Mouse (Mus musculus) gastrocnemius, postnatal 10 days (tissue): ENCODE results near the gene Slc27a4. TPM values are rescaled to one million over a fixed set of nuclear protein-coding genes. Genes with fewer than 3 reads are reported as not detected.
"Not testable (repeated sequence)": the region's sequence is repeated elsewhere in the genome, so short reads cannot be mapped to it uniquely, and the experiment has no call there.

Experiments
- DNase-seq: peaks from one replicate; pipeline ENCODE4 v3.0.0; 2021; ENCODE audit warnings: mixed read lengths
- long read RNA-seq, 2 experiments: library from polyadenylated mRNA; stranded (forward); transcript quantifications; one replicate each; pipeline ENCODE4 v2.0.0; 2021
- total RNA-seq, 2 experiments: library from RNA; stranded (reverse); gene quantifications; 2 replicates each; pipeline ENCODE4 v1.2.3; 2021

The Slc27a4 gene
- total RNA-seq = 10 to 100 TPM; 10.6 to 11.2 TPM
- long read RNA-seq, experiment 1, full-length matches to known transcripts = 14 of 18 reads
- long read RNA-seq, experiment 1, partial matches to known transcripts = 3 of 18 reads
- long read RNA-seq, experiment 1, other reads (novel, unspliced or antisense) = 1 of 18 reads
- long read RNA-seq, experiment 2, full-length matches to known transcripts = 18 of 20 reads
- long read RNA-seq, experiment 2, partial matches to known transcripts = 1 of 20 reads
- long read RNA-seq, experiment 2, other reads (novel, unspliced or antisense) = 1 of 20 reads

DNA sequence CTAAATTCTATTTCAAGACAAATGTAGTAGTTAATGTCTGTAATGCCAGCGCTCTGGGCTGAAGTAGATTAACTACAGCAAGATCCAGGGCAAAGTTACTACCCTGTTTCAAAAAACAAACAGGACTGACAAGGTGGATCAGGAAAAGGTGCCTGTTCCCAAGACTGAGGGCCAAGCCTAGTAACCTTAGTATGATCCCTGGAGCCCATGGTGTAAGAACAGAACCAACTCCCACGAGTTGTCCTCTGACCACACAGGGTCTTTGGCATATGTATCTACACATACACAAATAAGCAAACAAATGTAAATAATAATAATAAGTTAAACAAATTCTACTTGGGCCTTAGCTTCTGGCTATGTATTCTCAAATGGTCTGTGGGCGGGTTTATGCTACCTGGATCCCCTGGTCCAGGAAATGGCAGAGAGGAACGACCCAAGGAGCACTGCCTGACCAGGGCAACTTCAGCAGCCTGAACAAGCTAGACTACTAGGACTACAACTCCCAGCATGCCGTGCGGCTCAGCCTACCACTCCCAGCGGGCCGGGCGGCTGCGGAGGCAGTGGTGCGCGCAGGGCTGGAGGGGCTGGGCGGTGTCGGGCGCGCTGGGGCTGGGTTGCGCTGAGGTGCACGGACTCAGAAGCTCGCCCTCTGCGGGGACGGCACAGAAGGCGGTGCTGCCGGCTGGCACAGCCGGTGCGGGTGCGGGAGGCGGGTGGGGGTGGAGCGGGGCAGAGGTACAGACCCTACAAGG lies at the start of gene Slc27a4:
Gene Slc27a4 (plus strand): TSS at position 560 of the 752 bp plus-strand sequence.
- peak; percentile 97 for DNase-seq

DNA sequence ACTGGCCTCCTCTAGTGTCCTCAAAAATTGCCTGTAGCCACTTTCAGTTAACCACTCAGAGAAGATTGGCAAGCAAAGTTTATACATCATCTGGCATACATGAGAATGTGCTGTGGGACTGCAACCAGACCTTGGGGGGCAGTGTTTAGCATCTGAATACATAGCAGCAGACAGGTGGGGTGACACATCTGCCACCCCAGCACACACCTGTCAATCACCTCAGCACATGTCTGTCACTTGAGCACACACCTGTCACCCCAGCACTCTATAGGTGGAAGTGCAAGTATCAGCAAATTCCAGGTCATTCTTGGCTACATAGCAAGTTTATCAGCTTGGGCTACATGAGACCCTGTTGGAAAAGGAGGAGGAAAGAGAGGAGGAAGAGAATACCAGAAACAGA lies 46.7 kb upstream of the Slc27a4 start:
- DNase-seq = no peak

DNA sequence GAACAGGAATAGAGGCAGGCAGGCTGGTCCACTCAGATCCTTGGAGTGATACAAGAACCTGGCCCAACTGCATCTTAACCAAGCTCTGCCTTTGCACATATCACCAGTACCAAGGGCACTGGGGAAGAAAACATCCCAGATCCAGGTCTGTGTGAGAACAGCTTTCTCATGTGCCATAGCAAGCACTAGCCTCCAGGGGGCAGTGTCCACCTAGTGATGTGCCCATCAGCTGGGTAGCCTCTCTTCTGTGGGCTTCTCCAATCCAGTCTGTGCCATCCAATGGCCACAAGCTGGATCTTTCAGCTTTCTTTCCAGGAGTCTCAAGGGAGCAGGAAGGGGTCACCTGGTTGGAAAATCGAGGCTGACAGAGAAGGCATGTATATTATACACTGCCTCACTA lies 37.6 kb upstream of the Slc27a4 start:
- DNase-seq = peak; percentile 76

DNA sequence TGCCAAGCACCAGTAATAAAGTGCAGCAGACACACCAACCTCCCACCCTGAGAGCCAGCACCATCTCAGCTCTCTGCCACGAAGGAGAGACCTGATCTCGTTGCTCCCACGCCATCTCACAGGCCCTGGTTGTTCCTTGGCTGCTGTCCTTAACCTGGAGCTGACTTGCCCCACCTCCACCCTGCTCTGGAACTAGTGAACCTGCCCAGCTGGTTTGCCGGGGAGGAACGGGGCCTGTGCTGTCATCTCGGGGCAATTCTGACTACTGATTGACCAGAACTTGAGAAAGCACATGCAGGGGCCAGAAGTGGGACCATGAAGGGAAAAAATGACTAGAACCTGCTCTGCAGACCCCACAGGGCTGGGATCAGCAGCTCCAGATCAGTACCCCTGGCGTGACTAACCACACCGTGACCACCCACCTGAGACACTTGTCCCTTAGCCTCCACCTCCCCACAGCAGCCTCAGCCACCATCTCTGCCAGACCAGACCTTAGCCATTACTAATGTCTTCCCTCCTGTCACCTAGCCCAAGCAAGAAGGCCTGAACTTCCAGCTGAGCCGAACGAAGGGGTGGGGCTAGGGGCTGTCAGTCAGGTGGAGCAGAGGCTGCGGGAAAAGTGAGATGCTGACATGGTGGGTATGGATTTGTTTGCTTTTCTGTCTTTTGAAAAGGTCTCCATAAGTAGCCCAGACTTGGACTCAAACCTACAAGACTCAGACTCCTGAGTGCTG lies 34.3 kb upstream of the Slc27a4 start:
- DNase-seq = no peak

DNA sequence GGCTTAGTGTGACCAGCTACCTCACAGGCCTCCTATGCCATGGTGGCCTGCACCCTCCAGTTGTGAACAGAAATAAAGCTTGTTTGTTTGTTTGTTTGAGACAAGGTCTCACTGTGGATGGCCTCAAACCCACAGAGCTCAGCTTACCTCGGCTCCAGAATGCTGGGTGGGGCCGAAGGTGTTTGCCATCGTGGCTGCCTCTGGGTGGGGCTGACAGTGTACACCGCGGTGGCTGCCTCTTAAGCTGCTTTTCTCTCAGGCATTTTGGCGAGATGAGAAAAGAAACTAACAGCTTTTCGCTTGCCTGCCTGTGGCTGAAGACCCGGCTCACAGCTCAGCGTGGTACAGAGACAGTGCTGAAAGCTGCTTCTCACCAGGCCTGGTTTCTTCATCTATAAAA lies 33.5 kb upstream of the Slc27a4 start:
- no peak for DNase-seq

DNA sequence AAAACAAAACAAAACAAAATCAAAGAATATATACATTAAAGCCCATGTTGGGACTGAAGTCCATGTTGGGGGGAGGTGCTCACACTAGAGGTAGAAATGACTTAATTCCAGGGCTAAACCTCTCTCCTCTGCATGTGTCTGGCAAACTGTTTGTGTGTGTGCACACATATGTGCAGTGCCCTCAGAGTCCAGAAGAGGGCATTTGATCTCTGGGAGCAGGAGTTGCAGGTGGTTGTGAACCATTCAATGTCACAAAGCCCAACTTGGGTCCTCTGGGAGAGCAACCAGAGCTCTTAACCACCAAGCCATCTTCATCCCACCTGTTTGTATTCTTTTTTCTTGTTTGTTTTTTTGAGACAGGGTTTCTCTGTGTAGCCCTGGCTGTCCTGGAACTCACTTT lies 32.3 kb upstream of the Slc27a4 start:
- no peak for DNase-seq

DNA sequence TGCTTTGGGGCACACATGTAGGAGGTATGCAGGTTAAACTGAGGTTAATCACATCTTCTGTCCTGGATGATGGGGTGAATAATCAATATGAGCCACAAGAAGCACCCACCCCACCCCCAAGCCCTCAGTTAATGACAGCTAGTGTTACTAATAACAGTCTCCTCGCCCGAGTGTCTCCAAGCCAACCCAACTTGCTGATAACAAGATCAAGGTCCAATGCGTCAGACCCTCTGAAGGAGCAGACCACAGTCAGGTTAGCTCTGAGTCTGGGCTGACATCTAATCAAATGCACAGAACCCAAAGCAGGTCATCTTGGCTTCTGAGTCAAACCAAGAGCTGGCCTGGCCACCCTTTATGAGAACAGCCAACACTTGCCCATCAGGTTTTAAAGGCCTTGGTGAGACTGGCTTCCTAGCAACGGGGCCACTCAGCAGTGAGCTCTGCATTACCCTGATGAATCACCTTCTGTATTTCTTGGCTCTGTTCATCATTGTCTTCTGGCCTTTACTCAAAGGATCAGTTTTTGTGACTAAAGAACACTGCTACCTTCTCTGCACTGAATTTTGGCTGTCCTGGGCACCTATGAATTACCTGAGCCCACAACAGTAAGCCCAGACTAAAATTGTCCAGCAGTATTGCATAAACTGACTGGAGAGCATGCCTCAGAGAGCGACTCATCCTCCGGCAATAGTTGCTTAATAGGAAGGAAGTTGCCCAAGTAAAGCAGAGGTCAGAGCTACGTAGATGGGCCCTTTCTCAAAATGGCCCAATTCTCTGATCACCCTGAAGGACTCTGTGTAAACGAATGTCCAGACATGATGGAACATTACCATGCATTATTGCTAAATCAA lies 30.6 kb upstream of the Slc27a4 start:
- DNase-seq = no peak

DNA sequence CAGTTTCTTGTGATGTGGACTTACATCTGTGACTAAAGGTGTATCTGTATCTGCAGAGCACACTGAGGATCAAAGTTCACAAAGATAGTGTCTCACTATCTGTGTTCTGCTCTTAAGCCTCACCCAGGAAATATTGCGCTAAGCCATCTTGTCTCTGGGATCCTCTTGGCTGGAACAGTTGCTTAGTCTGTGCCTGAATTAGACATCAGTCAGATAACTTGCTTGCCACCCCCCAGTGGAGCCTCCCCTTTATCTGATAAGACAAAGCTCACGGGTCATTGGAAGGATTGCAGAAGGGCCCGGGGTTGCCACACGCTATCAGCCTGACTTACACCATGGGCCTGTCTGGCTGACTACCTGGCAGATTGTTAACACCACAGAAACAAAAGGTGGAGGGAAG lies 29.1 kb upstream of the Slc27a4 start:
- DNase-seq = no peak

DNA sequence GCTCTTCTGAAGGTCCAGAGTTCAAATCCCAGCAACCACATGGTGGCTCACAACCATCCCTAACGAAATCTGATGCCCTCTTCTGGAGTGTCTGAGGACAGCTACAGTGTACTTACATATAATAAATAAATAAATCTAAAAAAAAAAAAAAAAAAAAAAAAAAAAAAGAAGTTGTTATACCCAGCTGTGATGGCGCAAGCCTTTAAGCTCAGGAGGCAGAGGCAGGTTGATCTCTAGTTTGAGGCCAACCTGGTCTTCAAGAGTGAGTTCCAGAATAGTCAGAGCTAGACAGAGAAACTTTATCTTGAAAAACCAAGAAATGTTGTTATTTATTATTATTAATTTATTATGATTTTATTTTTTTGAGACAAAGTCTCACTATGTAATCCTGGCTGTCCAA lies 21.2 kb upstream of the Slc27a4 start:
- DNase-seq = not testable (repeated sequence)

DNA sequence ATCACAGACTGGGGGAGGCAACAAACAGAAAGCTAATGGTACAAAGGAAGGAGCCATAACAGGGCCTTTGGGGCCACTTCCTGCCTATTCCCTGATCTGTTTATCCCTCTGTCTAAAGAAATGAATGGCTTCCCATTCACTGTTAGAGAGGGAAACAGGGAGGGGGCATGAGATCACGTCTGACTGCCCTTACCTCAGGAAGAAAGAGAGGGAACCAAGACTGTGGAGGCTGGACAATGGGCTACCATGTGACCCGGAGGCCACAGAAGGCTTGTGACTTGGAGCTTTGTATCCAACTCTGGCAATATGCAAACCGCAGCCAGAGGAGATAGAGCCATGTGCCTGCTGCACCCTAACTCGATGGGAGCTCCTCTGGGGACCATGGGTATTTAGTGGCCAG lies 18.1 kb upstream of the Slc27a4 start:
- DNase-seq = no peak

DNA sequence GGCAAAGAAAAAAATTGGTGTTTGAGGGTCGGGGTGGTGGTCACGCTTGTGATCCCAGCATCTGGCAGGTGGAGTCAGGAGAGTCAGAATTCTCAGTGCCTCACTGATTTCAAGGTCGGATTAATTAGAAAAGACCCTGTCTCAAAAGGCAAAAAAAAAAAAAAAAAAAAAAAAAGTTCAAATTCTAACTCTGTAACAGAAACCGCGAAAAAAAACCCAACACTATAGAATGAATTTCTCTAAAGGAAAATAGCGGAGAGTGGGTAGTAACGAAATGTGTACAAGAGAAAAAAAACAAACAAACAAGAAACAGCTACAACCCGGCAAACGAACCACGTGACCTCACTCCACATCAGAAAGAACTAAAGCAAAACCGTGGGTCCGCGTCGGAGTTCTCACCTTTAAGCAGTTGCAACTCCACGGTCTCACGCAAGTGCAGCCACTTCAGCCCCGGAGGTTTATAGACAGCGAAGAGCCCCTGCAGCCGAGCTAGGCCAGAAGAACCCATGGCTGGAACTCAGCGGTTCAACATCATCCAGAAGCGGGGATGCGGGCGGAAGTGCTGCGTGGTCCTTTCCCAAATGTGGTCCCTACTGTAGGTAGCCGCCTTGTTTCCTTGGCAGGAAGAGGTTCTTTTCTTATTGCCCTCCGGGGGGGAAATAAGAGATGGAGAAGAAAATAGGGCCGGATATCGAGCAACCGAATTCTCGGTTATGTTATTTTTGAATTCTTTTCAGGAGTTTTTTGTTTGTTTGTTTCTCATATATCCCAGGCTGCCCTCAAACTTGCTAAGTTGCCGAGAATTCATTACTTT lies 15.1 kb upstream of the Slc27a4 start, which contains the start of gene Coq4:
Gene Coq4 (plus strand): TSS at position 390 of the 814 bp plus-strand sequence.
- DNase-seq = peak; percentile 79

DNA sequence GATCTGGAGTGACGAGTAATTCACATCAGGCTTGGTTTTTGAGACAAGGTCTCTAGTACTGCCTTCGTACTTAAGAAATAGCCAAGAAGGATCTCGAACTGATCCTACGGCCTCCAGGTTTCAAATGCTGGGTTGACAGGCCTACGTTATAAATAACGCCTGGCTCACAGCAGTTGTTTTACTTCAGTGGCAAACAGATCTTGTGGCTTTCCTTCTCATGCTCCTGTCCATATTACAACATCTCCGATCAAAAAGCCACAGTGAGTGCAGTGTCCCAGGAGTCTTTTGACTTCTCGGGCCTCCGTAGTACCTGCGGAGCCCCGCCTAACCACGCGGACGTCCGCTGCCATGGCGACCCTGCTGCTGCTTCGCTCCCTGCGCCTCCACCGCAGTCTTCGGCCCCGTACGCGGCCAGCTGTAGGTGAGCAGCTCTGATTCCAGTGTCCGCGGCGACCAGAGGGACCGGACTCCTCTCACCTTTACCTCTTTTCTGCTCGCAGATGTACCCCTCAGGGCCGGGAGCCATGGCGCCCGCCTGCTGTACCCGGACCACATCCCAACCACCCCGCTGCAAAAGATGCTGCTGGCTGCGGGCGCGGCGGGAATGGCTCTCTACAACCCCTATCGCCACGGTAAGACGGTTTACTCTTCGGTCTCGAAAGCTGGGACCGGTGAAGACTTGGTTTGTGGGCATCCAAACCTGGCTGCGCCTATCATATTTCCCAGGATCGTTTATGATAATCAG lies 14.3 kb upstream of the Slc27a4 start, which contains the start of gene Trub2:
Gene Trub2 (minus strand): TSS at position 566 of the 745 bp plus-strand sequence.
- DNase-seq = peak; percentile 69

DNA sequence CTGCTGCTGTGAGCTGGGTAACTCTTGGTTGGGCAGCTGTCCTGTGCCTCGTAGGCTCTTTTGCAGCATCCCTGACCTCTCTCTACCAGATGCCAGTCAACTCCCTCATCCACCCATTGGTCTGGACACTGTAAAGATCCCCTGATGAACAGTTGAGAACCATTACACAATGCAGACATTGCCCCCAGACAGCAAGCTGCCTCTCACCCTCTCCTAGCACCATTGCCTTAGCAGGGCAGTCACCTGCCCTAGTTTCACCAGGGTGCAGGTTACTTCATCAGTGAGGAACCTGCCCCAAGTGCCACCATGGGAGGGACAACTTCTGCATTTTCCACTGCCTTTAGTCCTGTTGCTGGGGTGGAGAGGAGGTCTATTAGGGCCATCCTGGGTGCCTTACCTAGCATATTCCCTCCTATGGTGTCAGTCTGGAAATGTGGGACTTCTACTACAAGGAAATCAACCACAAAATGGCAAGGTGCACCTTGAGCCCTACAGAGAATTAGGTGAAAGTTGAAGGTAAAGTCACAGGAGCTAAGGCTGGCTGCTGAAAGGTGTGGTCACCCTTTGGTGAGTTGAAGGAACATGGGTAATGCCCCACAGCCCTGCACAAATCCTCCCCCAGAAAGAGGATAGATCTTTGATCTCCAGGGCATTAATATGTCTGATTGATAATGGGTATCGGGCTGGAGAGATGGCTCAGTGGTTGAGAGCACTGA lies 9.5 kb upstream of the Slc27a4 start:
- DNase-seq = no peak

DNA sequence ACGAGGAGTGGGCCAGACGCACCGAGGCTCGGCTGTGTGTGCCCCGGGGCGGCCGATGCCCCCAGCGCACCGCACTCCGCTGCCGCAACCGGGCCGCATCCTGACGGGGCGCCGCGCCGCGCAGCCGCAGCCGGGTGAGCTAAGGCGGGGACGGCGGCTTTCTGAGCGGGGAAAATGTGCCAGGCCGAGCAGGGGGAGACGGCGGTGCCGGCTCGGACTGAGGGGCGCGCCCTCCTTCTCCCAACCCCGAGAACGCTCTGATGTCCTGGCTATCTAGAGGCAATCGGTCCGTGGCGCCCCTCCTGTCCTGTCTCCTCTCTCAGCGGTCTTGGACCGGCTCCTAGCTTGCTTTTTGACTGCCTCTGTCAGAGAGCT lies 380 bp downstream of the Slc27a4 start:
- DNase-seq = no peak

DNA sequence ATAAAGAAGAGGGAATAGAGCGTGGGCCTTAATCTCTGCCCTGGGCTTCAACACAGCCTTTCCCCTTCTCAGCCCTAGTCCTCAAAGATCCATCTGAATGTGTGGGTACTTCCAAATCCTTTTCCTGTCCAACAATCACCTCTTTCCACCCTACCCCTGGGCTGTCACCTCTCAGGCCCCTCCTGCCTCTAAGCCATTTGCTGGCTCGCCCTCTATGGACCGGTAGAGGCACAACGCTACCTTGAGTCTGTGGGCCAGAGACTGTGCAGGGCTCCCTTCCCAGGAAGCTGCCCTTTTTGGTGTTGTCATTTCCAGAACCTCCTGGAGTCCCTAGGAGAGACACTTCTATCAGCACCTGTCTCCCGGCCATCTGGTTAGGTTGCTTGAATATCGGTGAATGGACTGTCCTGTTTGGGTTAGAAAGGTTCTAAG lies 982 bp downstream of the Slc27a4 start:
- DNase-seq = no peak

DNA sequence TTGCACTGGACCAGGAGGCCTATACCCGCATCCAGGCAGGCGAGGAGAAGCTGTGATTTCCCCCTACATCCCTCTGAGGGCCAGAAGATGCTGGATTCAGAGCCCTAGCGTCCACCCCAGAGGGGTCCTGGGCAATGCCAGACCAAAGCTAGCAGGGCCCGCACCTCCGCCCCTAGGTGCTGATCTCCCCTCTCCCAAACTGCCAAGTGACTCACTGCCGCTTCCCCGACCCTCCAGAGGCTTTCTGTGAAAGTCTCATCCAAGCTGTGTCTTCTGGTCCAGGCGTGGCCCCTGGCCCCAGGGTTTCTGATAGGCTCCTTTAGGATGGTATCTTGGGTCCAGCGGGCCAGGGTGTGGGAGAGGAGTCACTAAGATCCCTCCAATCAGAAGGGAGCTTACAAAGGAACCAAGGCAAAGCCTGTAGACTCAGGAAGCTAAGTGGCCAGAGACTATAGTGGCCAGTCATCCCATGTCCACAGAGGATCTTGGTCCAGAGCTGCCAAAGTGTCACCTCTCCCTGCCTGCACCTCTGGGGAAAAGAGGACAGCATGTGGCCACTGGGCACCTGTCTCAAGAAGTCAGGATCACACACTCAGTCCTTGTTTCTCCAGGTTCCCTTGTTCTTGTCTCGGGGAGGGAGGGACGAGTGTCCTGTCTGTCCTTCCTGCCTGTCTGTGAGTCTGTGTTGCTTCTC lies 13.4 kb downstream of the Slc27a4 start:
- DNase-seq = no peak

DNA sequence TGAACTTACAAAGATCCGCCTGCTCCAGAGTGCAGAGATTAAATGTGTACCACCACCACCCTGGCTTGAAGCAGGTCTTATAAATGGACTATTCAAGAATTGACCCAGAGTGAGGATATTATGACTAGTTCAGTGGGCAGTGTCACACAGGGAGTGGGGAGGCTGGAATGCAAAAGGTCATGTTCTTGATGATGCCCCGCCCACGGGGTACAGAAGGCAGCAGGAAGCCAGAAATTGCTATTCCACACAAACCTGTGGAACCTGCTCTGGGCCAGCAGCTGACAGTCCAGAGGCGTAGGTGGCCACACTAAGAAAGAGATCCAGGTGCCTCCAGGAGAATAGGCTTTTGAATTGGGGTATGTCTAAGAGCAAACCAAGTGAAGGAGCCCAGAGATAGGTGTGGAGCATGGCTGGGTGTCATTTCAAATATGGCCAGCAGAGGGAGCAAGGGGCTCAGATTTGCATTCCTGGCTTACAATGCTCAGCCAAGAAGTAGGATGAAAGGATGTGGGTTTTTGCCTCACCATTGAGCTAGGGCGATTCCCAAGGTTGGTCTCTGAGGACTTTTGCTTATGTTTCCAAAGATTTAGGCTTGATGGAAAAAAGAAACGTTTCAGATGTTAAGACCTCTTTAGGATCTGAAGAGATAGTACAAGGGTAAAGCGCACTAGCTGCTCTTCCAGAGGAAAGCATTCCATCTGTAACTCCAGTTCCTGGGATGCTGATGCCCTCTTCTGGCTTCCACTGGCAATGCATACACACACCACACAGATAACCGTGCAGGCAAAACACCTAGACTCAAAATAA lies 15.2 kb downstream of the Slc27a4 start:
- peak; percentile 83 for DNase-seq

DNA sequence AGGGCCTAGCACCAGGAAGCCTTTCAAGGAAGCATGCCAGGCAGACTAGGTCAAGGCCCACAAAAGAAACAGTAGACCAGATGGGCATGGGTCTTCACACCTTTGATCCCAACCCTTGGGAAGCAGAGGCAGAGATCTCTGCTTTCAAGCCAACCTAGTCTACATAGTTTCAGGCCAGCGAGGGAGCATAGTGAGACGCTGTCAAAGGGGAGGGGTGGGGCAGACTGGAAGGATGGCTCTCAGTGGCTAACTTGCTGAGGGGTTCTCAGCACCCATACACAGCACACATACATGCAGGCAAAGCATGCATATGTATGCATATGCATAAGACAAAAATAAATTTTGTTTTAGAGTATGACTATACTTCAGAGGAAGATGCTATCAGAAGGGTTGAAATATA lies 16.9 kb downstream of the Slc27a4 start:
- no peak for DNase-seq
